Mouse (Mus musculus) spleen, adult 10 weeks (tissue): Measurements from ENCODE around the gene Pdk1. TPM values are rescaled to one million over a fixed set of nuclear protein-coding genes. Genes with fewer than 3 reads are reported as not detected.

Experiments used
- polyA plus RNA-seq: library from polyadenylated mRNA; stranded (reverse); fragments of 350-450 nt; fragmentation: Illumina TruSeq; extraction: RNeasy Lipid Tissue Mini Kit (QIAGEN cat#74804); gene quantifications from one replicate; pipeline ENCODE4 v1.2.3, GENCODE M21; 2015; ENCODE audit warnings: low replicate concordance; ENCODE audit not compliant: insufficient read depth

Gene Pdk1
- 79.0 TPM for polyA plus RNA-seq

GRCm38 (mm10) chr2:71872801-71873443 is at the start of gene Pdk1:
Gene Pdk1, plus strand, starts transcription at chr2:71873224.

Other genes starting within 250 kb of the Pdk1 start
- gene Itga6, start 127.6 kb upstream of the Pdk1 start, polyA plus RNA-seq, result 77.0 TPM
- gene Rapgef4, start 108.0 kb downstream of the Pdk1 start, polyA plus RNA-seq, result 27.8 TPM